Mouse (Mus musculus) kidney, postnatal 14 days (tissue): ENCODE results near the gene Clstn2.

Experiments used
- DNase-seq: peaks from one replicate; pipeline ENCODE4 v3.0.0; 2022; ENCODE audit warnings: mixed read lengths

Gene Clstn2

GRCm38 (mm10) chr9:97772431-97772830, 260.6 kb downstream of the Clstn2 start:
- no peak for DNase-seq

DNA sequence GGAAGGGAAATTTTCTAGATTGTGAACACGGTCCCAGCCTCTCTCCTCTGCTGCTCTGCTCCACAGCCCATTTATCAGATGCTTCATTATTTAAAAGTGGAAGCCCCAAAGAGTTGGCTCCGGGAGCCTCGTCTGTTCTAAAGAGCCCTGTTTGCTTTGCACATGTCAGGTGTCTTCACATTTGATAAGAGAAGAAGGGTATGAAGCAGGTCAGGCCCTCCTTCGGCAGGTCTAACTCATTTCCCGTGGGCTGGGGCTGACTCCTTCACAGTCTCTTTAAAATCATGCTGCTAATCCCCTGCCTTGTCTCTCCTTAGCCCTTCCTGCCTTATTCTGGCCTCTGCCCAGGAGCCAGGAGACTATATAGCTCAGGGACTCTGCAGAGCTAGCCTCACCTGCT, 263.6 kb downstream of the Clstn2 start:
- DNase-seq, result no peak

GRCm38 (mm10) chr9:97765251-97765767, 267.7 kb downstream of the Clstn2 start:
- no peak for DNase-seq

GRCm38 (mm10) chr9:97763048-97763447, 269.9 kb downstream of the Clstn2 start:
- DNase-seq, result no peak

GRCm38 (mm10) chr9:97755599-97756270, 277.2 kb downstream of the Clstn2 start:
- no peak for DNase-seq

GRCm38 (mm10) chr9:97753715-97754114, 279.3 kb downstream of the Clstn2 start:
- no peak for DNase-seq

DNA sequence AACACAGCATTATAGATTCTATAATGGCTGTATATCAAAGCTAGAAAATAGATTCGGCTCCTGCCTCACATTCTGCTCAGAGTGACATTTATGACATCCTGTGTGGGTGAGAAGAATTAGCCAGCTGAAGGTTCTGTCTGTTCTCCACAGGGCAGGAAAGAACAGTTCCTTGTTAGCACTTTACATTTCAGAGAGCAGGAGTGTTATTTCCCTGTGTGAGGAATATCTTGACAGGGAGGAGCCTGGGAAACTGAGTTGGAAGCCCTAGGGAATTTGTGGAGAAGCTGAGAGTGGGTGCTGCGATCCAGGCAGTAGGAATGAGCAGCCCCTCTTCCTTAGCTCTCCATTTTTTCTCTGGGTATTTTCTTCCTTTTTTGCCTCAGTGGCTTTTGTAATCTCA, 286.4 kb downstream of the Clstn2 start:
- DNase-seq, result no peak

- DNase-seq, result no peak
These were observed 305.1 kb downstream of the Clstn2 start for GRCm38 (mm10) chr9:97727715-97728486.

DNA sequence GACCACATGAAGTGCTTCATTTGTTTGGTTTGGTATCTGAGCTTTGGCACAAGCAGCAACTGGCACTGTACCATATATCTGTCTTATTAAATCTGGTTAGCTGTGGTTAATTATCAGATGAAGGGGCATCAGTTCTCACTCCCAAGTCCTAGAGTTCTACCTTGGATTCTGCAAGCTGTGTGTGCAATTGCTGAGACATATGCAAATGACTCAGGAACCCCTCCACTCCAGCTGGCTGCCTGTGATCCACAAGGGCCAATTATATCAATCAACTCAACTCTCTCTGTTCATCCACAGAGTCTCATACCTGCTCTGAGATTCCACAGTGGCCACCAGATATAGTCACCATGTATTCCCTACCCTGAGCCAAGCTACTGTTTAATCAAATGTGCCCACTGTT, 315.3 kb downstream of the Clstn2 start:
- no peak for DNase-seq

DNA sequence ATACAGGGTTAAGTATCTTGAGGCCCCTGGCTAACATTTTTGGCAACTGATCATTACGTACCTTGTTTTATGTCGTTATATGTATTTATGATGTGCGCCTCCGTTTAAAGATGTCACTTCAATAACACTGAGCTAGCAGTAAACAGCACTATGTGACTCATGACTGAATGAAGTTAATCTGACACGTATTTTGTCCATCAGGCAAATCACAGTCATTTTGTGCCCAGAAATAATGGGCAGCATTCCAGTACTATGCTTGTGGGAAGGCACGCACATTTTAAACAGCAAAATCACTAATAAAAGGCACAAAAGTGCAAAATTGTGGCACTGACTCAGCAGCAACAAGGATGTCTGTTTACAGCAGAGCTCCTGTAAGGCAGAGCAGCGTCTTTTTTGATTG, 316.0 kb downstream of the Clstn2 start:
- no peak for DNase-seq

- DNase-seq, result no peak
These were observed 320.1 kb downstream of the Clstn2 start for GRCm38 (mm10) chr9:97712888-97713287.

GRCm38 (mm10) chr9:97703901-97704503, 329.0 kb downstream of the Clstn2 start:
- DNase-seq, result no peak

GRCm38 (mm10) chr9:97702989-97703388, 330.0 kb downstream of the Clstn2 start:
- DNase-seq, result no peak

DNA sequence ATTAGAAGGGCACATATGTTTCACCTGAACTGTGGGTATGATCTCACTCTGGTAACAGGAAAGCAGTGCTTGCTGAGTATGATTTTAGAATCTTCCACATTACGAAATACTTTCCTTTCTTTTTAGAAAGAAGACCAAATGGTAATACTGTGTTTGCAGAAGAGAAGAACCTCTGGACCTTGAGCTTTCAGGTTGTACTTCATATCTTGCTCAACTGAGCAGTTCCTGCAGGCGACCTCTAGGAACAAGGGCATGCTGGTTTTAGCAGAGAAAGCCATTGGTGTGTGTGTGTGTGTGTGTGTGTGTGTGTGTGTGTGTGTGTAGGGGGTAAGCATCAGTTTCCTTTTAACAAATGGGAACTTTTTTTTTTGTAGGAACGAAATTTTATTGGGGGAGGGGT, 333.0 kb downstream of the Clstn2 start:
- no peak for DNase-seq

DNA sequence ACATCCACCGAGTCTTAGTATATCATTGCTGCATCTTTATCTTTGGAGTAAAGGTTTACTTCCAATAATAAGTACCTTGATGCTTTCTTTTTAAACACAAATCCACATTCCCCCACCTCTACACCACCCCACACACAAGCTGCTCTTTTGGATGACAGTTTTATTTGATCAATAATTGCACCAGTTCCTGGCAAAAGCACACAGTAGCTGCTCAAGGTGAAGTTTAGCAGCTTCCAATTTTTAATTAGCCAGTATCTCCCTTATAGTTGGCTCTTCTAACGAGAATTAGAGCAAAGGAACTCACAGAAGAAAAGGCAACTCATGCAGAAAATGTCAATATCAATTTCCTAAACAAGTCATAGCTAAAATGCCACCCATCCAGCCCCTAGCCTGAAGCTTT, 334.0 kb downstream of the Clstn2 start:
- no peak for DNase-seq

DNA sequence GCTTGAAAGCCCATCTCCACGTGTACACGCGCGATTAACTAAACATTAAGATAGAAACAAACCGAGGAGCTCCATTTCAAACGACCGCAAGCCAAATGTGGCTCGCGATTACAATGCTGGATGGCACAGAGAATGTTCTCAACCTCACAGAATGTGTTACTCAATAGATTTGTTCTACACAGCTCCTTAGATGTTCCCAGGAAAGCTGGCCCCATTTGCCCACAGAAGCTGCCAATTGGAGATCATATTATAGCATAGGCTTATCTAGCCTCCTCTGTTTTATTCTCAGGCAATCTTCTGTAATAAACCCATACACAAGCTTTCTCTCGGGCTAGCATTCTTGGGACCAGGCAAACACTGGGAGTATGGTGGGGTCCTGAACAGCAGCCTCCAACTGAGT, 334.9 kb downstream of the Clstn2 start:
- DNase-seq, result no peak

DNA sequence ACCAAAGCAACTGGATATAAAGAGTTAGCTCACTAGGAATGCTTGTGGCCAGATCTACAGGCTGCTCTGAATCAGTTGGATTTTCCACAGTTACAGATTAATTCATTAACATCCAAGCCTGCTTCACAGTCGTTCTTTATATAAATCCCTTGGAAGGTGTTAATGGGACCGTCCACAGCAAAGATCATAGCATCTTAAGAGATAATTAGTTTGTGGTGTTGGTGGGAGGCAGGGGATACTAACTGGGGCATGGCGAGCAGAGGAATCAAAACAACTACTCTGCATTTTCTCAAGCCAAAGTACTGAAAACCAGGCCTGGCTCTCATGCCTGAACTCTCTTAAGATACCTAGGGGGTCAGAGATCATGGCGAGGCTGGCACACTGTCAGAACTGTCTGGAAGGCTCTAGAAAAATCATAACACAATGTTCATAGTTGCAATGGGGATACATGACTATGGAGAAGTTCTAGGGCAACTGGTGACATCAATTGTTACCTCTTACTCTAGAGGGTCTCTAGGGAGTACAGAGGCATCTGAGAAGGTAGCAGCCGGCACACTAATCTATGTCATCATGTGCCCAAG, 336.2 kb downstream of the Clstn2 start:
- DNase-seq, result peak; percentile 4

- DNase-seq, result no peak
These were observed 337.7 kb downstream of the Clstn2 start for GRCm38 (mm10) chr9:97695278-97695677.

DNA sequence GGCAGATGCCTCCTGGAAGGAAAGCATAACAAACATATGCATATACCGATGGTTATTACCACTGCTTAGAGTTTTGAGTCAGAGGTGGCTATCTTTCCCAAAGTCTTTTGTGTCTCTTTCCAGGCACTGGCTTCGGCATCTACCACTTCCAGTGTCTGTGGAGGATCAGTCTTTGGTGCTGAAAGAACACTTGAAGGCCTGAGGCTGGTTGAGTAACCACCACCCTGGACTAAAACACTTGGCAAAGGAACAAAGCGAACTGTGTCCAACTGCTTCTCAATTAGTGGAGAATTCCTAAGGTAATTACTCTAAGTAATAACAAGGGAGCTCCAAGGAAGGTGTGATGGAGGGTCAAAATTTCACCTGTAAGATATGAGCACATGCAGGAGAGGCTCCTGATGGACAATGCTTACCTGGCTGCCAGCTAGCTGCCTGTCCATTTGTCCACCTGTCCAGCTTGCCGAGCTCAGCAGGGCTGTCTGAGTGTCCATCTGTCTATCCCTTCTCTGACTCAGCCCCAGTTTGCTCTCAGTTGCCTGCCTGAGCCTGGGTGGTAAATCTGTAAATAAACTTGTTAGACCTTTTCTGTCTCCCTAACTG, 346.1 kb downstream of the Clstn2 start:
- DNase-seq, result no peak

DNA sequence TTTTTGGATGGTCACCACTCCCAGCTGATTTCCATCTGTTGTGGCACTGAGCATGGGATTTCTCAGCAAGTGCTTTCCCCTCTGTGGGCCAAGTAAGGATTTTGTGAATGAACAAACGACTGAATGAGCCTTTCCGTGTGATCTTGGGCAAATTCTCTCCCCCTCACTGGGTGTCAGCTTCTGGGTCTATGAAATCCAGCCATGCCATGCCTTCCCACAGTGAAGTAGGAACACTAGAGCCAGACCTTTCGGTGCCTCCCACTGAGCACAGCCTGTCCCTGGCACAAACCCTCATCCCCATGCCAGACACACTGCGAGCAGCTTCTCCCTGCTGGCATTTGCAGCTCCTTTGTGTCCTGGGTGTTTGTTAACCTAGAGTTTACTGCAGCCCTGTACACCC, 347.3 kb downstream of the Clstn2 start:
- no peak for DNase-seq

DNA sequence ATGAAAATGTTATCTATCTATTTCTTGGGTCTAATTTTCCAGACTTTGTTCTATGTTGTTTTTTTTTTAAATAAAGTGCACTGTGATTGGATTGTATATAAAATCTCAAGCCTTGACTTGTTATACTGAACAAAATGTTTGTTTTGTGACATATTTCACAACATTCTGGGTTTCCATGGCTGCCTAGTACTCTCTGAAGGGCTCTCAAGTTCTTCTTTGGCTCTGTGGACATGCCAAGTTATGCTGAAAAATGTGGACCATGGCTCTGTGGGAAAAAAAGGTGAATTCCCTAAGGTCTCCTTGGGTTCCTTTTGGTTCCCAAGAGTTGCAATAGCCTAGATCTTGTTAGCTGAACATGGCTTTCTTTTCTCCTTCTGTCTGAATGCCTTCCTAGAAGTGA, 353.1 kb downstream of the Clstn2 start:
- DNase-seq, result no peak

- DNase-seq, result no peak
These were observed 353.9 kb downstream of the Clstn2 start for GRCm38 (mm10) chr9:97679106-97679505.

- DNase-seq, result no peak
These were observed 355.9 kb downstream of the Clstn2 start for GRCm38 (mm10) chr9:97677075-97677474.
